Mouse (Mus musculus) adrenal gland, postnatal 14 days (tissue): Measurements from ENCODE around the gene 2010003K11Rik. TPM values are rescaled to one million over a fixed set of nuclear protein-coding genes. Genes with fewer than 3 reads are reported as not detected.

Source experiments
- DNase-seq: peaks from one replicate; pipeline ENCODE4 v3.0.0; 2021; ENCODE audit warnings: mixed read lengths
- total RNA-seq: library from RNA; stranded (reverse); gene quantifications from 2 replicates; pipeline ENCODE4 v1.2.3, GENCODE M21; 2021

The 2010003K11Rik gene
- total RNA-seq, 1 experiment from 2014 or later = 23.0 TPM

- peak; percentile 94 for DNase-seq
Observed at GRCm38 (mm10) chr19:4497263-4497973, 965 bp downstream of the 2010003K11Rik start.

DNA sequence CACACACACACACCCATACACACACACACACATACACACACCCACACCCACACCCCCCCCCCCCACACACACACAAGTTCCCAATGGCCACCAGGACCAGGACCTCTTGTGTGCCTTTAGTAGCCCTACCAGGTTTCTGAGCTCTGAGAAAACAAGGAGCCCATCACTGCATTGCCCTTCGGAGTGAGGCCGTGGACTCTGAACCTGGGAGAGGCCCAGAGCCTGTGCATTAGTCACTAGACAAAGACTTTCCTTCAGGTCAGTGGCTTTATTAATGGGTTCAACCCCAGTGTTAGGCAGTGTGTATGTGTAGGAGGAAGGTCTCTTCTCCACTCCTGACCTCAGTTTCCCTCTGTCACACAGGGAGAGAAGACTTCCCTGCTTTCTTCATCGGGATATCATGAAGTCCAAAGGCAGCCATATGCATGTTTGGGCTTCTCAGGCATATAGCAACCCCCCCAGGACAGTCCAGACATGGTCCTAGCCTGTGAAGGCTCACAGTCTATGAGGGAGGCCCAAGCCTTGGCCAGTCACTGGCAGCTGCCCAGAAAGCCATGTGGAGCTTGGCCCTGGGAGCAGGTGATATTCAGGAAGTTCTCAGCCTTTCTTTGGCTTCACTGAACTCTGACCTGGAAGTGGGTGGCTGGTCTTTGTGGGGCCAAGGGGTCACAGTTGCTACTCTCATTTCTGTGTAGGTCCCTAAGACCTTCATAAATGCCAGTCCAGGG, 1.7 kb downstream of the 2010003K11Rik start:
- peak; percentile 60 for DNase-seq

GRCm38 (mm10) chr19:4495814-4496213, 2.6 kb downstream of the 2010003K11Rik start:
- no peak for DNase-seq

GRCm38 (mm10) chr19:4494707-4495106, 3.7 kb downstream of the 2010003K11Rik start:
- DNase-seq = no peak

DNA sequence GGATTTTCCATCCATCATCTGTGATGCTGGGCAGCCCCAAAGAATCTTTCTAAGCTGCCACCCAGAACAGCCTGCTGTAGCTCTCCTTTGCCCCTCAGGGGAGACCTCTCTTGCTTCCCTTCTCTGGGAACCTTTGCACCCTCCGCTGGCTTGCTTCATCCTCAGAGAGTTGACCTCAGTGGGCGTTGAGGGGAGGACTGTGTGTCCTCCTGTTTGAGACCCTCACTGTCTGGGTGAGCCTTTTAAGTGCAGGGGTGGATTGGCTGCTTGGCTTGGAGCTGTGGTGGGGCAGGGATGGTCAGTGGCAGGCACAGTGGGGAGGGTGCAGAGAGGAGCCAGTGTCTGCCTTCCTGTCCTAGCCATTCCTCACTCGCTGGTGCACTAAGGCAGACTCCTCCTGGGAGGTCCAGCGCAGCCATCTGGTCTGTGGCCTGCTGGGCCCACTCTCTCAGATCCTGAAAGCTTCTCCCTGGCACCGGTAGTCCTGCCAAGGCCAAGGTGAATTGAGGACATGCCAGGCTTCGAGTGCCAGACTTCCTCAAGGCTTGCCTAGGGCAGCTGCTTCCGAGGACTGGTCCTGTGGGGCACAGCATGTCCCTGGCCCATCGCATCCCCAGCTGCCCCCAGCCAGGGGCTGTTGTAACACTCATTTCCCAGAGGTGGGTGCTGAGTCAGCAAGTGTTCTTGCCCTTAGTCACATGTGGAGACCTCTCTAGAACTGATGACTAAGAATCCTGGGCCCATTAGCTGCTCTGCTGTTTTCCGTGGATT, 5.7 kb downstream of the 2010003K11Rik start:
- DNase-seq = peak; percentile 92

DNA sequence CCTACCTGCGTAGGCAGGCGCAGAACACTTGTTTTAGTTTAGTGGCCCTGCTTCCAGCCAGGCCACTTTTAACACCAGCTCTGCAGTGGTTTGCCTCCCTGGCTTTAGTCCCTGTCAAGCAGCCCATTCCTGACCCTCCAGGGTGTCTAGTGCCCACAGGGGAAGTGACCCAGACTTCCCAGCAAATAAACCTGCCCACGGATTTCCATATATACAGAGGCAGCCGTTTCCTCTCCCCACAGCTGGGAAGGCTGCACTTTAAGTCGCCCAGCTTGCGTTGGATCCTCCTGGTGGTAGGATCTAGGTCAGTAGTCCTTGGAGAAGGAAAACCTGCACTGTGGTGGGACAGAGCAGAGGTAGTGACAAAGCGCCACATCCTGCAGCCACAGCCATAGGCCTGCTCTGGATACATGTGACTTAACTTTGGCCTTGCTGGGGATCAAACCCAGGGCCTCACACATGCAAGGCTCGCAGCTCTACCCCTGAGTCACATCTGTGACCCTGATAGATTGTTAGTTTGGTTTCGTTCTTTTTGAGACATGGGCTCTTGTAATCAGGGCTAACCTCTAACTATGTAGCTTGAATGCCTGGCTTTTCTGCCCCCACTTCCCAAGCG, 7.2 kb downstream of the 2010003K11Rik start:
- DNase-seq = peak; percentile 58

DNA sequence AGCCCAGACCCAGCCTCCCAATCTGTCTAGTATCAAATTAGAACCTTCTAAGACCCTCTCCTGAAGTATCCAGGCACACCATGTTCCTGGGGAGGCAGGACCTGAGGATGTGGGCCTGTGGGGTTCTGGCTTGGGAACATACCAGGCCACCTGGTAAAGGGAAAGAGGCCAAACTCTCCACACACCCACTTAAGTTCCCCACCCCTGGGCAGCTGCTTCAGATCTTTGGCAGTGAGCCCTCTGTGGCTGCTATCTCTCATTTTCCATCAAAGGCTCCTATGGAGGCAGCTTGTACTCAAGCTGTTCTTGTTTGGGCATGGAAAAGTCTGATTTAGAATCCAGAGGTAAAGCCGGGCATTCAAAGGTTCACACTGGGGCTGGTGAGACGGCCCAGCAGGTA, 10.5 kb downstream of the 2010003K11Rik start:
- DNase-seq = no peak

- no peak for DNase-seq
Observed at GRCm38 (mm10) chr19:4485006-4485405, 13.4 kb downstream of the 2010003K11Rik start.

GRCm38 (mm10) chr19:4482111-4482859, 16.1 kb downstream of the 2010003K11Rik start:
- peak; percentile 45 for DNase-seq

- no peak for DNase-seq
Observed at GRCm38 (mm10) chr19:4481326-4481725, 17.1 kb downstream of the 2010003K11Rik start.

GRCm38 (mm10) chr19:4480041-4480440, 18.3 kb downstream of the 2010003K11Rik start:
- DNase-seq = no peak

DNA sequence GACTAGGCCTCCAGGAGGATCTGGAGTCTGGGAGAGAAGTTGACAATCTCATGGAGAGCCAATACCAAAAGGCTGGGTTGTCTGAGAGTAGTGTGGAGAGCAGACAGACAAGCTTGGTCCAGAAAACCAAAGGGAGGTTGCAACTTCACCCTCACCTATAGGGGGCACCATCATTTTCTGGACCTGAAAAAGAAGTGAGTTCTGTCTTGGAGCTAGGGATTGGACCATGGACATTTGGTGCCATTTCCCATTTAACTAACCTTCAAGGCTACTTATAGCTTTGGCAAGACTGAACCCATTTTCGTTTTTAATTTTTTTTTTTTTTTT, 20.2 kb downstream of the 2010003K11Rik start:
- DNase-seq = no peak

GRCm38 (mm10) chr19:4477345-4478189, 20.8 kb downstream of the 2010003K11Rik start, which contains the start of gene Syt12:
Gene Syt12 (minus strand): TSS chr19:4477447.
- DNase-seq = peak; percentile 88

DNA sequence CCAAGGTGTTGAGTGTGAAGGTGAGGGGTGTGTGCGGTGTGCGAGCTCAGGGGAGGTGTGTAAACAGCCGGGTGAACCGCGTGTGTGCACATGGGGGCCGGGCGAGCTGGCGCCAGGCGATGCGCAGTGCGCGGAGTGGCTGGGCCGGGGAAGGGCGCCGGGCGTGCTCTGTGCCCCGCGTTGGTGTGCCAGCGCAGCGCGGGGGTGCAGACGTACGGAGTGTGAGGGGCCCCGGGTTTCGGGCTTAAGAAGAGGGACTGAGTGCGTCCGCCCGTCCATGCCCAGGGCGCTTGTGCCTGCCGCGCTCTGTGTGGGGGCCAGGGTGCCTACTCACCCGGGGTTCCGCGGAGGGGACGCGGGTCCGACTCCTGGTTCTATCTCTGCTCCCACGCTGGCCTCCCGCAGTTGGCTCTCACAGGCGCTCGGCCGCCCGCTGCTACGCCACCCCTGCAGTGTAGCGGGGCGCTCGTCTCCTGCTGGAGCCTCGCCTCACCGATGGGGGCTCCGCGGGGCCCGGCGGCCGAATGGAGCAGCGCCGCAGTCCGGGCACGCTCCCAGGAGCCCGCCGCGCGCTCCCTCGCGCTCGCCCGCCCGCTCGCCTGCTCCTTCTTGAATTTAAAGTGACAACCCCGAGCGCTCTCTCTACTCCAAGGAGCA, 21.7 kb downstream of the 2010003K11Rik start:
- DNase-seq = peak; percentile 77

- DNase-seq = no peak
Observed at GRCm38 (mm10) chr19:4475224-4475925, 23.0 kb downstream of the 2010003K11Rik start.

DNA sequence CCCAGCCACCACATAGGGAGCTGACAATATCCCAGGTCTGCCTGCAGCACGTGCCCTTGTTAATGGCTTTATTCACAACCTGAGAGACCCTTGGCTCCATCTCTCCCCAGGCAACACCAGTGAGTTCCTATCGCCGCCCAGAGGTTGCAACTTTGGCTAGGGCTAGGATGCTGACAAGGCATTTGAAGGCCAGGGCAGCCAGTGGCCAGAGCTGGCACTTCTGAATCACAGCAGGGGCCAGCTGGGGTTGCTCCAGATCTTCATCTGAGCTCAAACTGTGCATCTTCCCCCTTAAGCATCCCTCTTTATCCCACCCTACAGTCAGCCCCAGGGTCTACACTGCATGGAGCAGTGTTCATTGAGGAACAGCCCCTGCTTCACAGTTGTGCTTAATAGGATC, 23.6 kb downstream of the 2010003K11Rik start:
- no peak for DNase-seq

- DNase-seq = no peak
Observed at GRCm38 (mm10) chr19:4473549-4473948, 24.8 kb downstream of the 2010003K11Rik start.

- DNase-seq = peak; percentile 75
Observed at GRCm38 (mm10) chr19:4468363-4468762, 30.0 kb downstream of the 2010003K11Rik start.

GRCm38 (mm10) chr19:4464666-4465065, 33.7 kb downstream of the 2010003K11Rik start:
- DNase-seq = no peak

- no peak for DNase-seq
Observed at GRCm38 (mm10) chr19:4461981-4462380, 36.4 kb downstream of the 2010003K11Rik start.
